Mouse (Mus musculus): Measurements from ENCODE around the gene Nkiras2. TPM values are rescaled to one million over a fixed set of nuclear protein-coding genes. Genes with fewer than 3 reads are reported as not detected.
"Not testable (repeated sequence)": the region's sequence is repeated elsewhere in the genome, so short reads cannot be mapped to it uniquely, and the experiment has no call there.

Nkiras2 gene
- polyA plus RNA-seq, 1 experiment: 29.9 TPM

DNA sequence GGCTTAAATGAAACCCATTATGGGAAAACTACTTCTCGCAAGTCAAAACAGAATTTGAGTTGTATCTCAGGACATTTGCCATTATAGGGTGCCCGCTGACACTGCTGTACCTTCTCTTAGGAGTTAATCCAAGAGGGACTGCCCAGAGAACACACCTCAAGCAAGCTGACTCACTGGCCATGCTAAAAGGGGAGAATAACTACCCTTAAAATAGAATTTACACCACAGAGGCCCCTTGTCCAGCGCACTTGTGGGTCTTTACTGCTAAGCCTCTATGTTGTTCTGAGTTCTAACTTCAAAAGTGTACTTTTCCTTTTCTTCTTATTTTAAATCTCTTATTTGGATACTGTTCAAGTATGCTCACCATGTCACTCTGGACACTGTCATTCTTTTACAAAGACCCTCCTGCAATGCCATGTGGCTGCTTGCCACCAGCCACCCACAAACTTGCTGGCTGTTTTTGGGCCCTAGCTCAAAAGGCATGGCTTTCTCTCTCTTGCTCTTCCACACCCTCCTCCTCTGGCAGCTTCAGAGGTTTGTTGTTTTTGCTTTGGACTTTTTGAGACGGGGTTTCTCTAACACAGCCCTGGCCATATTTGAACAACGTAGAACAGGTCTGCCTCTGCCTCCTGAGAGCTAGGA is 9.6 kb upstream of the Nkiras2 start:
- H3K4me1 ChIP-seq (ENCODE audit: control insufficient read depth, insufficient read depth, low read length): peaks cover 12% of the 10 kb centered on the region
- no peak for TF ChIP-seq POLR2A (IDR thresholded peaks at IDR 0.05; ENCODE audit: low read depth, low read length)
- no peak for TF ChIP-seq CTCF (IDR thresholded peaks at IDR 0.05; ENCODE audit: borderline replicate concordance, insufficient read depth, low read length)
- H3K27ac ChIP-seq (ENCODE audit: insufficient read depth, low read length): no peak overlapping the region
- H3K4me3 ChIP-seq (ENCODE audit: insufficient read depth, low read length): no peak overlapping the region

GRCm38 (mm10) chr11:100609997-100610680 is 8.9 kb upstream of the Nkiras2 start:
- TF ChIP-seq POLR2A (IDR thresholded peaks at IDR 0.05; ENCODE audit: low read depth, low read length): no peak
- TF ChIP-seq CTCF (IDR thresholded peaks at IDR 0.05; ENCODE audit: borderline replicate concordance, insufficient read depth, low read length): no peak
- Histone ChIP-seq H3K27ac (ENCODE audit: insufficient read depth, low read length) (no peak overlapping the region), H3K4me1 (ENCODE audit: control insufficient read depth, insufficient read depth, low read length) (peaks cover 8% of the 10 kb centered on the region), H3K4me3 (ENCODE audit: insufficient read depth, low read length) (no peak overlapping the region)

DNA sequence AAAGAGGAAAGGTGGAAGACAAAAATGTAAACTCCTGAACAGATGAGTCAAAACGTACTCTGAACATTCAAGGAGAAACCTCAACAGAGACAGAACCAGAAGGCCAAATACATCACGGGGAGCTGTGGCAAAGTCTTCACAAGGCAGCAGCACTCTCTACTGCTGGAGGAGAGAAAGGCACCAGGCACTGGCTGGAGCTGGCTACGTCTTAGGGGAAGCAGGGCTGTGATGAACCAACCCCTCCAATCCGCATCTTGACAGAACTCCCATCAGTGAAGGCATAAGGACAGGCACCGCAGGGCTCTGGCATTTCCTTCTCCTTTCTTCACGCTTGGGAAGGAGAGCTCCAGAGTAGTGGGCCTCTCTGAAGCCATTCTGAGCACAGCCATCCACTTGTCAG is 7.4 kb upstream of the Nkiras2 start:
- no peak overlapping the region for H3K4me3 ChIP-seq (ENCODE audit: insufficient read depth, low read length)
- no peak overlapping the region for H3K27ac ChIP-seq (ENCODE audit: insufficient read depth, low read length)
- TF ChIP-seq POLR2A (IDR thresholded peaks at IDR 0.05; ENCODE audit: low read depth, low read length) (no peak), CTCF (IDR thresholded peaks at IDR 0.05; ENCODE audit: borderline replicate concordance, insufficient read depth, low read length) (no peak)
- peaks cover 7% of the 10 kb centered on the region for H3K4me1 ChIP-seq (ENCODE audit: control insufficient read depth, insufficient read depth, low read length)

GRCm38 (mm10) chr11:100613241-100613640 is 5.8 kb upstream of the Nkiras2 start:
- no peak overlapping the region for H3K27ac ChIP-seq (ENCODE audit: insufficient read depth, low read length)
- peaks cover 7% of the 10 kb centered on the region for H3K4me1 ChIP-seq (ENCODE audit: control insufficient read depth, insufficient read depth, low read length)
- TF ChIP-seq POLR2A (IDR thresholded peaks at IDR 0.05; ENCODE audit: low read depth, low read length): no peak
- no peak for TF ChIP-seq CTCF (IDR thresholded peaks at IDR 0.05; ENCODE audit: borderline replicate concordance, insufficient read depth, low read length)
- no peak overlapping the region for H3K4me3 ChIP-seq (ENCODE audit: insufficient read depth, low read length)

DNA sequence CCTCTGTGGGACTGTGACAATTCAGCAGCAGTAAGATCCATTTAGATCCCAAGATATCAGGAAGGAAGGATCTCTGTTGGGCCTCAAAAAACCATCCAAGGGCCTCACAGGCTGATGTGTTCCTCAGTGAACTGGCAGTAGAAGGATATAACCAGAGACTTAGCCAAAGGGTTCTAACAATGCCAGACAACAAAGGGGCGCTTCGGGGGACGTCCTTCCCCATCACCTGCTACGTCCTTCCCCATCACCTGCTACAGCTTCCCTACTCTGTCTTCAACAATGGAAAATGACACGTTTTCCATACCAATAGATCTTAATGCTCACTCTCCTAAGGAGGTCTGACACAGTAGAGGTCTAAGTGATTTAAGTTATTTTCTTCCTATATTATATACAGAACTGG is 2.7 kb upstream of the Nkiras2 start:
- no peaks in the 10 kb centered on the region; the same call in 1 of the 2 replicates for H3K4me1 ChIP-seq (ENCODE audit: control insufficient read depth, insufficient read depth, low read length)
- no peak overlapping the region for H3K4me3 ChIP-seq (ENCODE audit: insufficient read depth, low read length)
- H3K27ac ChIP-seq (ENCODE audit: insufficient read depth, low read length): no peak overlapping the region
- TF ChIP-seq POLR2A (IDR thresholded peaks at IDR 0.05; ENCODE audit: low read depth, low read length) (no peak), CTCF (IDR thresholded peaks at IDR 0.05; ENCODE audit: borderline replicate concordance, insufficient read depth, low read length) (no peak)

GRCm38 (mm10) chr11:100616836-100617235 is 2.2 kb upstream of the Nkiras2 start:
- H3K4me3 ChIP-seq (ENCODE audit: insufficient read depth, low read length); H3K4me1 ChIP-seq (ENCODE audit: control insufficient read depth, insufficient read depth, low read length); H3K27ac ChIP-seq (ENCODE audit: insufficient read depth, low read length): not testable (repeated sequence)

GRCm38 (mm10) chr11:100617480-100617879 is 1.6 kb upstream of the Nkiras2 start:
- Histone ChIP-seq H3K4me3 (ENCODE audit: insufficient read depth, low read length) (peak overlapping the region; percentile 70; the same call in 1 of the 2 replicates), H3K4me1 (ENCODE audit: control insufficient read depth, insufficient read depth, low read length) (no peaks in the 10 kb centered on the region; the same call in 1 of the 2 replicates), H3K27ac (ENCODE audit: insufficient read depth, low read length) (no peak overlapping the region)
- TF ChIP-seq POLR2A (IDR thresholded peaks at IDR 0.05; ENCODE audit: low read depth, low read length): no peak

DNA sequence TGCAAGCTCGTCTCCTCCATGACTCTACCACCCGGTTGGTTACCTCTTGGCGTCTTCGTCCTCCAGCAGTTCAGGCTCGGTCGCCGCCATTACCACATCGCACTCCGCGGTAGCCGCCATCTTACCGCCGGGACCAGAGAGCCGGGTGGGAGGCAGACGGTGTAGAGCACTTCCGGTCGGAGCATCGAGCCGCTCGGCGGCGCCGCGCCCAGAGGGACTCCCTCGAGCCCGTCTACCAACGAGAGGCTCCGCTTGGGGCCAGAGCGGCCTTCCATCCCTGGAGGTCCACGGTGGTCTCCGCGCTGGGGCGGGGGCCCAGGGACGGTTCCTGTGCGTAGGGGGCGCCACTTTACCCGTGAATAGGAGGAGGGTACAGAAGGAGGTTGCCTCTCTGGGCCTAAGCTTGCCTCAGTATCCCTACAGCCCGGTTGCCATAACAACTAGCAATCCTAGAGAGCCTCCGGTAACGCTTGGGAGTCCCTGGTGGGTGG is 486 bp downstream of the Nkiras2 start:
- Histone ChIP-seq H3K4me3 (ENCODE audit: insufficient read depth, low read length) (peak overlapping the region; percentile 70), H3K4me1 (ENCODE audit: control insufficient read depth, insufficient read depth, low read length) (no peaks in the 10 kb centered on the region; the same call in 1 of the 2 replicates), H3K27ac (ENCODE audit: insufficient read depth, low read length) (peak overlapping the region; percentile 76)
- TF ChIP-seq CTCF (IDR thresholded peaks at IDR 0.05; ENCODE audit: borderline replicate concordance, insufficient read depth, low read length) (0 out of 2 replicates have a peak, but pooled peaks have one; percentile 21), POLR2A (IDR thresholded peaks at IDR 0.05; ENCODE audit: low read depth, low read length) (peak; percentile 86)

DNA sequence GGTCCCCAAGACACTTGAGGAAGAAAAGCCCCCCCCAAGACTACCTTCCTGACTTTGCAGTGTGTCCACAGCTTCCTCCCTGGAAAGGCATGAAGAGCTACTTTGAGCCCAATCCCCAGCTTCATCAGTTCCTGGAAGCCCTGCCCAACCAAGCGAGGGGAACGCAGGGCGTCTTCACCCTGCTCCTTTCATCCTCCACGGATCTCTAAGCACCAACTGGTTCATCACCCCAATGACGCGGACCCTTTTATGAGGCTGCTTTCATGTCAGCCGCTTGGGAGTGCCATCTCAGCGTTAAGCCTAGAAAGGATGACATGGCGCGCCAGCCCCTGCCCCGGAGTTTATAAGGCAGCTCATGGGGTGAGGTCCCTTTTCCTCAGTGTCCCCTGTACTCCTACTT is 938 bp downstream of the Nkiras2 start, which contains the start of gene Dnajc7:
Gene Dnajc7, minus strand, starts transcription at position 187 of the 400 bp plus-strand sequence.
- no peak for TF ChIP-seq CTCF (IDR thresholded peaks at IDR 0.05; ENCODE audit: borderline replicate concordance, insufficient read depth, low read length)
- peak; percentile 29; the same call in 1 of the 2 replicates for TF ChIP-seq POLR2A (IDR thresholded peaks at IDR 0.05; ENCODE audit: low read depth, low read length)
- no peaks in the 10 kb centered on the region; the same call in 1 of the 2 replicates for H3K4me1 ChIP-seq (ENCODE audit: control insufficient read depth, insufficient read depth, low read length)
- H3K27ac ChIP-seq (ENCODE audit: insufficient read depth, low read length): peak within 1 kb of the TSS; percentile 76
- peak within 1 kb of the TSS; percentile 70 for H3K4me3 ChIP-seq (ENCODE audit: insufficient read depth, low read length)

- H3K27ac ChIP-seq (ENCODE audit: insufficient read depth, low read length): peak overlapping the region; percentile 70
- peak; percentile 86 for TF ChIP-seq POLR2A (IDR thresholded peaks at IDR 0.05; ENCODE audit: low read depth, low read length)
- peak; percentile 42 for TF ChIP-seq CTCF (IDR thresholded peaks at IDR 0.05; ENCODE audit: borderline replicate concordance, insufficient read depth, low read length)
- H3K4me3 ChIP-seq (ENCODE audit: insufficient read depth, low read length): peak overlapping the region; percentile 93
- no peaks in the 10 kb centered on the region; the same call in 1 of the 2 replicates for H3K4me1 ChIP-seq (ENCODE audit: control insufficient read depth, insufficient read depth, low read length)
Observed at GRCm38 (mm10) chr11:100622714-100623113, 3.7 kb downstream of the Nkiras2 start.
